Mouse (Mus musculus) retina, postnatal 7 days (tissue): Measurements from ENCODE around the gene Olfr538.
"Not testable (repeated sequence)": the region's sequence is repeated elsewhere in the genome, so short reads cannot be mapped to it uniquely, and the experiment has no call there.

Experiments
- DNase-seq: peaks from one replicate; pipeline ENCODE4 v3.0.0-alpha.2; 2012; ENCODE audit warnings: low read depth, low spot score

The Olfr538 gene

GRCm38 (mm10) chr7:140567586-140567985, at the start of gene Olfr538:
Gene Olfr538 (plus strand): TSS chr7:140567886.
- DNase-seq = no peak

- no peak for DNase-seq
These were observed 27.9 kb upstream of the Olfr538 start for GRCm38 (mm10) chr7:140539746-140540145.

GRCm38 (mm10) chr7:140600969-140601368, 33.3 kb downstream of the Olfr538 start, which contains the start of gene Olfr46:
Gene Olfr46 (plus strand): TSS chr7:140601269.
- DNase-seq = not testable (repeated sequence)
